Mouse (Mus musculus) embryonic facial prominence, embryonic 11.5 days (tissue): Measurements from ENCODE around the gene Tmem169. TPM values are rescaled to one million over a fixed set of nuclear protein-coding genes. Genes with fewer than 3 reads are reported as not detected.

ENCODE experiments used
- ATAC-seq: fragments of 200-750 bp; cut with Nextera tagmentation; replicated peaks from 2 replicates; pipeline ENCODE4 v1.8.0; 2017; ENCODE audit warnings: low read depth; ENCODE audit not compliant: insufficient number of reproducible peaks, low FRiP score, low TSS enrichment
- DNase-seq: peaks from one replicate; pipeline ENCODE4 v3.0.0-alpha.2; 2015; ENCODE audit warnings: low spot score
- H3K27ac ChIP-seq: fragments of 300-500 bp; sonication (generic); replicated peaks from 2 replicates; pipeline ENCODE4 v1.5.1; 2014; ENCODE audit warnings: mild to moderate bottlenecking, low read depth, low read length, control low read depth
- H3K27me3 ChIP-seq: fragments of 300-500 bp; sonication (generic); 2 replicates; pipeline ENCODE4 v1.6.1; 2014; ENCODE audit warnings: mild to moderate bottlenecking, low read length, moderate library complexity, mixed read lengths; ENCODE audit not compliant: control insufficient read depth, insufficient read depth
- H3K36me3 ChIP-seq: fragments of 300-500 bp; sonication (generic); replicated peaks from 2 replicates; pipeline ENCODE4 v1.6.1; 2014; ENCODE audit warnings: low read depth, mild to moderate bottlenecking, low read length, moderate library complexity, mixed read lengths; ENCODE audit not compliant: control insufficient read depth, insufficient read depth
- H3K4me1 ChIP-seq: fragments of 300-500 bp; sonication (generic); 2 replicates; pipeline ENCODE4 v1.6.1; 2014; ENCODE audit warnings: low read length, mixed read lengths; ENCODE audit not compliant: control insufficient read depth, insufficient read depth
- H3K4me2 ChIP-seq: fragments of 300-500 bp; sonication (generic); 2 replicates; pipeline ENCODE4 v1.6.1; 2014; ENCODE audit warnings: low read depth, mild to moderate bottlenecking, control low read depth, low read length, moderate library complexity
- H3K4me3 ChIP-seq: fragments of 300-500 bp; sonication (generic); 2 replicates; pipeline ENCODE4 v1.5.1; 2014; ENCODE audit warnings: low read depth, low read length, control low read depth
- H3K9ac ChIP-seq: fragments of 300-500 bp; sonication (generic); replicated peaks from 2 replicates; pipeline ENCODE4 v1.6.1; 2014; ENCODE audit warnings: mild to moderate bottlenecking, control low read depth, low read length
- H3K9me3 ChIP-seq: fragments of 300-500 bp; sonication (generic); replicated peaks from 2 replicates; pipeline ENCODE4 v1.6.1; 2016; ENCODE audit warnings: mild to moderate bottlenecking, low read length, inconsistent platforms, mixed read lengths; ENCODE audit not compliant: control insufficient read depth
- WGBS: fragments of 180-500 bp; shearing (Covaris S2); extraction: QIAGEN DNeasy Blood & Tissue Kit; methylation state at CpG from one replicate; pipeline ENCODE4 v1.1.7; 2014; 5-methylcytosine and 5-hydroxymethylcytosine counted together
- polyA plus RNA-seq: library from polyadenylated mRNA; unstranded; fragments of >200 nt; fragmentation: Nextera tagmentation; extraction: Ambion mirVana; gene quantifications from 2 replicates; pipeline ENCODE4 v1.2.1, GENCODE M21; 2014

Gene Tmem169
- polyA plus RNA-seq, 1 experiment from 2014 or later = 7.3 TPM

DNA sequence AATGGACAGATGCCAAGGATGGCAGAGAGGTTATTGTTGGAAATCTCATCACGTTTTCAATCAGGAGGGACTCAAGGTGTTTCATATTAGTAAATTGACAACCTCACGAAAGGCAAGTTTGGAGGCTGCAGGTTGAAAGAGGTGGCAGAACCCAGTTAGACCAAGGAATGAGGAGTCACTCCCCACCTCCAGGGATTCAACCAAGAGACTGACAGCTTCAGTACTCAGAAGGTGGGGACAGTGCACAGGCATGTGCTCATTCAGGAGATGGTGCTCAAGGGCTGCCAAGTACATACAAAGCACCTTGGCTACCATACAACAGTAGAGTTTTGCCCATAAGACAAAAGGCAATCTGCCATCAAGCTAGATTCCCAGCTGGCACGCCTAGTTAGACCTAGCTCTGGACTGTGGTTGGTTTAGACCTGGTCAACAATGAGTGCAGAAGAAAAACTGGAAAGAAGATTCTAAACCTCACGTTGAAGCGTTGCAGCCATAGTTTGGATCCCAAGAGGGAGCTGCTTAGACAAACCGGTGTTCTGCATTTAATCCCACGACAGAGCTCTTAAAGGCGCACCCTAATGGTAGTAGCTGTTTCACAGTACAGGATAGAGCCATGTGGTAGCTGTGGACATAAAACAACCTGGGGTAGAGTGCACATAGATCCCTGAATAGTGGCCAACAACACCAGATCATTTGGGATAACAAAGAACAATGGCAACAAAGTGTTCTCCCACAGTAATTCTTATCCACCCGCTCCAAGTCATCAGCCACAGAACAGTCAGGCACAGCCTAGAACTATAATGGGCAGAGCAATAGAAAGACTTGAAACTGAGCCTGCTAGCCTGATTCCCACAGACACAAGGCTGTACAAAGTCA lies 27.6 kb upstream of the Tmem169 start:
- no peaks in the 10 kb centered on the region for H3K9me3 ChIP-seq
- no peak overlapping the region for H3K4me3 ChIP-seq
- H3K9ac ChIP-seq = no peak overlapping the region
- no peaks in the 10 kb centered on the region for H3K36me3 ChIP-seq
- H3K4me1 ChIP-seq = no peaks in the 10 kb centered on the region
- H3K27me3 ChIP-seq = no peaks in the 10 kb centered on the region
- 81% methylated on average over 9 of the region's 9 CpGs for WGBS
- ATAC-seq (no peak), DNase-seq (no peak)
- H3K4me2 ChIP-seq = no peak overlapping the region
- no peak overlapping the region for H3K27ac ChIP-seq

GRCm38 (mm10) chr1:72263099-72263498 lies 21.1 kb upstream of the Tmem169 start:
- H3K27ac ChIP-seq = no peak overlapping the region
- H3K27me3 ChIP-seq = no peaks in the 10 kb centered on the region
- H3K9me3 ChIP-seq = no peaks in the 10 kb centered on the region
- no peak for DNase-seq
- H3K36me3 ChIP-seq = no peaks in the 10 kb centered on the region
- no peak overlapping the region for H3K4me3 ChIP-seq
- H3K4me2 ChIP-seq = no peak overlapping the region
- no peak for ATAC-seq
- 91% methylated on average over 3 of the region's 3 CpGs for WGBS
- H3K4me1 ChIP-seq = no peaks in the 10 kb centered on the region
- no peak overlapping the region for H3K9ac ChIP-seq

- Histone ChIP-seq H3K4me3 (no peak overlapping the region), H3K9ac (no peak overlapping the region), H3K27me3 (no peaks in the 10 kb centered on the region), H3K4me2 (no peak overlapping the region), H3K9me3 (no peaks in the 10 kb centered on the region), H3K27ac (no peak overlapping the region), H3K36me3 (no peaks in the 10 kb centered on the region; the same call in 1 of the 2 replicates), H3K4me1 (no peaks in the 10 kb centered on the region)
- DNase-seq (no peak), ATAC-seq (no peak)
- 94% methylated on average over 3 of the region's 3 CpGs for WGBS
Measured at GRCm38 (mm10) chr1:72278085-72278484, 6.1 kb upstream of the Tmem169 start.

DNA sequence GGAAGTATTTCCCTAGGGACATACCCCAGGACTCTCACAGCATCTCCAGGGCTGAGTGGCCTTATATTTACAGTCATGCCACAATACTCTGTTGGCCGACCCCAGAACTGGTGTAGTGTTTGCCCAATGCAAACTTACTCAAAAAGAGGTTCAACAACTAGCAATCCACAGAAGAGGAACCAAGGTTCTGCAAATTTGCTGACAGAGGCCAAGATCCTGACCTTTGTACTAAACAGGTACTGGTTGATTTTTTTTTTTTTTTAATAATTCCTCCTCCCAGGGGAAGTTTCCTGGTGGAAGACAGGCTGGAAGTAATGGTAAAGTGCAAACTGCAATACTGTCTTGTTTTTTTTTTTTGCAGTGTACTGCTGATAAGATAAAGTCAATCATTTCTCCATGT lies 1.6 kb upstream of the Tmem169 start:
- H3K4me1 ChIP-seq = no peaks in the 10 kb centered on the region
- no peaks in the 10 kb centered on the region for H3K36me3 ChIP-seq
- H3K27me3 ChIP-seq = no peaks in the 10 kb centered on the region
- no peak overlapping the region for H3K4me3 ChIP-seq
- no peak overlapping the region for H3K9ac ChIP-seq
- ATAC-seq (no peak), DNase-seq (no peak)
- H3K27ac ChIP-seq = no peak overlapping the region
- WGBS = 76% methylated on average over 1 of the region's 1 CpGs
- H3K9me3 ChIP-seq = no peaks in the 10 kb centered on the region
- H3K4me2 ChIP-seq = no peak overlapping the region

DNA sequence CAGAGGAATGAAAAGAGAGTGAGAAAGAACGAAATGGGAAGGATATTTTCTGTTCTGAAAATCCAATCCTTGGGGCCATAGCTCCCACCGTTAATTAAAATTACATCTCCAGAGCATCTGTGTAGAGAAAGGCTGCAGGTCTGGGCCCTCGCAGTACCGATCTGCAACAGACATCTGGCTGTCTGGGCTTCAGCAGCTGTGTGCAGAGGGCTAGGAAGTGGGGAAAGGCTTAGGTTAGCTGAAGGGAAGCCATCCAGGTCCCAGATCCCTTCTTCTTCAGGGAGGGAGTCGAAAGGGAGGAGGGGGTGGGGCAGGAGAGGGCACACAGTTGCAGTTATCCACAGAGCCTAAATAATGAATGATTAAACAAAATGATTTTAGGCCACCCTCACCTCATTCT lies 370 bp downstream of the Tmem169 start:
- H3K4me1 ChIP-seq = no peaks in the 10 kb centered on the region
- H3K27ac ChIP-seq = no peak overlapping the region
- peak overlapping the region; percentile 23 for H3K9ac ChIP-seq
- 4% methylated on average over 5 of the region's 5 CpGs for WGBS
- DNase-seq = no peak
- H3K4me2 ChIP-seq = peak overlapping the region; percentile 85
- no peaks in the 10 kb centered on the region for H3K36me3 ChIP-seq
- no peaks in the 10 kb centered on the region for H3K9me3 ChIP-seq
- no peaks in the 10 kb centered on the region for H3K27me3 ChIP-seq
- peak overlapping the region; percentile 51 for H3K4me3 ChIP-seq
- ATAC-seq = peak; percentile 53; the same call in 1 of the 2 replicates

DNA sequence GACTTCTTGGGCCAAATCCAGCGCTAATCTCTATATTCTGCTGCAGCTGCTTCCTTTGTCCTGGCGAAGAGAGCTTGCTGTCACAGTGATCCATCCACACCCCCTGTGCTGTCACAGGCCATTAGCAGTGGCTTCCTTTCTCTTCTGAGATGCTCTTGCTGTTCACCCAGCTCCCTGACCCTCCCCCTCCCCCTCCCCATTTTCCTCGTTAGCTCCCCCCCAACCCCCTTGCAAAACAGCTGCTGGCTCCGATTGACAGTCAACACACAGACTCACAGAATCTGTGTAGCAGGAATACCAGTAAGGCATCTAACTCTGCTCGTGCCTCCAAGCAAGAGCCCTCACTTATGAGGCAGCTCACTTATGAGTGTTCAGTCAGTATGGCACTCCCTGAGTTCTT lies 2.7 kb downstream of the Tmem169 start:
- WGBS = 23% methylated on average over 5 of the region's 5 CpGs
- peak; percentile 21; the same call in 1 of the 2 replicates for ATAC-seq
- H3K27ac ChIP-seq = no peak overlapping the region
- no peaks in the 10 kb centered on the region for H3K4me1 ChIP-seq
- no peak overlapping the region for H3K4me3 ChIP-seq
- DNase-seq = peak; percentile 22
- H3K9me3 ChIP-seq = no peaks in the 10 kb centered on the region
- H3K36me3 ChIP-seq = no peaks in the 10 kb centered on the region
- no peak overlapping the region for H3K4me2 ChIP-seq
- H3K27me3 ChIP-seq = no peaks in the 10 kb centered on the region
- no peak overlapping the region for H3K9ac ChIP-seq

GRCm38 (mm10) chr1:72287893-72288292 lies 3.7 kb downstream of the Tmem169 start:
- no peak overlapping the region for H3K27ac ChIP-seq
- WGBS = 81% methylated on average over 4 of the region's 4 CpGs

DNA sequence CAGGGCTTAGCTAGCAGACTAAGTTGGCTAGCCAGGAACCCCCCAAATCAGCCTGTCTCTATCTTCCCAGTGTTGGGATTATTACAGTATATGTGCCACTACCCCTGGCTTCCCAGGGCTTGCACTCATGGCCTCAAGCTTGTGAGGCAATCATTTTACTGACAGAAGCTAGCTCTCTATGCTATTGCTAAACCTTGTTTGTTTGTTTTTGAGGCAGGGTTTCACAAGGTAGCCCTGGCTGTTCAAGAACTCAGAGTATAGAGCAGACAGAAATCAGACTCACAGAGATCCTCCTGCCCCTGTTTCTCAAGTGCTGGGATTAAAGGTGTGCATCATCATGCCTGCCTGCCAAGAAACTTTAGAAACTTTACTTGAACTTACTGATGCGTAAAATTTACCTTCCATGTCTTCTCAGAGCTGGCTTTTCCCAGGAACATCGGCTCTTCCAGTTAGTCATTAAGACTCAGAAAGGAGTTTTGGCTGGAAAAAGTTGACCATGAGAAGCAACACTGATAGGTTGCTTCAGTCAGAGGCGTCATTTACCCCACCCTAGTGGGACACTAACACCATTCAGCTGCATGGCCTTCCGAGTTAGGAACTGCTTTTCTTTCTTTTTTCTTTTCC lies 4.5 kb downstream of the Tmem169 start:
- ATAC-seq = no peak

More at GRCm38 (mm10) chr1:72287893-72288292, 3.7 kb downstream of the Tmem169 start:
- no peak overlapping the region for H3K9ac ChIP-seq
- H3K4me1 ChIP-seq = no peaks in the 10 kb centered on the region
- no peak overlapping the region for H3K4me3 ChIP-seq
- H3K9me3 ChIP-seq = no peaks in the 10 kb centered on the region
- H3K4me2 ChIP-seq = no peak overlapping the region
- DNase-seq = no peak
- ATAC-seq = no peak
- no peaks in the 10 kb centered on the region for H3K27me3 ChIP-seq
- H3K36me3 ChIP-seq = no peaks in the 10 kb centered on the region

More for the DNA sequence above, 4.5 kb downstream of the Tmem169 start:
- 79% methylated on average over 4 of the region's 4 CpGs for WGBS
- H3K4me1 ChIP-seq = no peaks in the 10 kb centered on the region
- H3K27ac ChIP-seq = no peak overlapping the region
- H3K9me3 ChIP-seq = no peaks in the 10 kb centered on the region
- H3K4me2 ChIP-seq = no peak overlapping the region
- no peaks in the 10 kb centered on the region for H3K27me3 ChIP-seq
- H3K36me3 ChIP-seq = no peaks in the 10 kb centered on the region
- H3K4me3 ChIP-seq = no peak overlapping the region
- DNase-seq = no peak
- H3K9ac ChIP-seq = no peak overlapping the region
